Mouse (Mus musculus): ENCODE results near the gene Sec61a1. TPM values are rescaled to one million over a fixed set of nuclear protein-coding genes. Genes with fewer than 3 reads are reported as not detected.

Gene Sec61a1
- 211 and 222 TPM in 2 replicates for polyA plus RNA-seq (2016; fragmentation: Nextera tagmentation; extraction: Ambion mirVana)

DNA sequence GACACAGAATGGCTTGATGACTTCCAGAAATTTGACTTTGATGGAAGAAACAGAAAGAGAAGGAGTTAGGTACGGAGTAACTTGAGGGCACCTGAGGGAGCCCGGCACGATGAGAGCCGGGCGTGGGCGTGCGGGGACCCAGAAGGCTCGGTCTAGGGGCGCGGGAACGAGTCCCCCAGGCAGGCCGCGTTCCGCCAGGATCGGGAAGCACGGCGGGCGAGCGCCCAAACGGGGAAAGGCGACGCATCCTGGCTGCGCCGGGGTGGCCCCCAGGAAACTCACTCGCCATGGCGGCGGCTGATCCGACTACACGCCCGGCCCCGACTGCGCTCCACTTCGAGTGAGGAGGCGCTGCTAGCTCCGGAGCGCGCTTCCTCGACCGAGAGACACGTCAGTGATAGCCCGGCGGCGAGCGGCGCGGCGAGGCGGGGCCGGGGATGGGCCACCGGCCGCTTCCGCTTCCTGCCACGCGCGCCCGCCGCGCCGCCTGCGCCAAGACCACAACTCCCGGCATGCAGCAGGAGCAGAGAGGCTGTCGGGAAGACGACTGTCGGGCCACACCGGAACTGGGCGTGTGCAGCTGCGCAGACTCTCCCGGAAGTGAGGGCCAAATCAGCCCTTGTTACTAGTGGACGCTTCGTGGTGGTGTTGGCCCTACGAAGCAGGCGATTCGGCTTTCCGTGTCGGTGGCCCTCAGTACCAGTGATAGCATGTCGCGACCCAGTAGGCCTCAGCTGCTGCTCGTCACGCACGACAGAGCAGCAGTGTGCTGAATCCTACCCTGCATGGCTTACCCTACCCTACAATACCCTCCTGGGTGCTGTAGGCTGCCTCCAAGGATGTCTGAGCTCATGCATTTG is at the start of gene Sec61a1:
Gene Sec61a1, minus strand, starts transcription at position 502 of the 860 bp plus-strand sequence.
- Histone ChIP-seq H3K36me3 (replicated peaks) (peaks cover 36% of the 10 kb centered on the region), H3K4me1 (peaks cover 22% of the 10 kb centered on the region), H3K27ac (replicated peaks) (peak within 1 kb of the TSS; percentile 92), H3K4me3 (peak within 1 kb of the TSS; percentile 90), H3K9me3 (no peaks in the 10 kb centered on the region), H3K27me3 (replicated peaks; ENCODE audit: low read depth, poor library complexity, severe bottlenecking) (no peaks in the 10 kb centered on the region)
- WGBS, result under 1% methylated on average over 80 of the region's 80 CpGs
- DNase-seq (ENCODE audit: low spot score), result peak; percentile 97

DNA sequence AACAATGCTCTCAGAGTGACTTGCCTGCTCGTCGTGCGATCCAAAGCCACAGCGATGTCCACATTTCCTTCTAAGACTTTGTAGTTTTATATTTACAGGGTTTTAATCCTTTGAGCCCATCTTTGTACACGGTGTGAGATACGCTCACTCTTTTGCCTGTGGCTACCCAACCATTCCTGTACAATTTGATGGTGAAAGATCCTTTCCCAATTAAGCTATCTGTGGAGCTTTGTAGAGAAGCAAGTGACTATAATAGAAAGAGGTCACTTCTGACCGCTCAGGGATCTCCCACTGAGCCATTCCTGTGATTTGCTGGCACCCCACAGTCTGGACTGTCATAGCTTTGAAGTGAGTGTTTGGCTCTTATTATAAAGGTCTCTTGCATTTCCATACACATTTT is 48.0 kb upstream of the Sec61a1 start:
- H3K9me3 ChIP-seq, result no peaks in the 10 kb centered on the region
- H3K36me3 ChIP-seq (replicated peaks), result no peaks in the 10 kb centered on the region
- H3K4me1 ChIP-seq, result peaks cover 9% of the 10 kb centered on the region; the same call in 1 of the 2 replicates
- DNase-seq (ENCODE audit: low spot score), result no peak
- no peak overlapping the region for H3K27ac ChIP-seq (replicated peaks)
- H3K4me3 ChIP-seq, result peak overlapping the region; percentile 40
- H3K27me3 ChIP-seq (replicated peaks; ENCODE audit: low read depth, poor library complexity, severe bottlenecking), result peaks cover 34% of the 10 kb centered on the region
- WGBS, result 5% methylated on average over 7 of the region's 7 CpGs

DNA sequence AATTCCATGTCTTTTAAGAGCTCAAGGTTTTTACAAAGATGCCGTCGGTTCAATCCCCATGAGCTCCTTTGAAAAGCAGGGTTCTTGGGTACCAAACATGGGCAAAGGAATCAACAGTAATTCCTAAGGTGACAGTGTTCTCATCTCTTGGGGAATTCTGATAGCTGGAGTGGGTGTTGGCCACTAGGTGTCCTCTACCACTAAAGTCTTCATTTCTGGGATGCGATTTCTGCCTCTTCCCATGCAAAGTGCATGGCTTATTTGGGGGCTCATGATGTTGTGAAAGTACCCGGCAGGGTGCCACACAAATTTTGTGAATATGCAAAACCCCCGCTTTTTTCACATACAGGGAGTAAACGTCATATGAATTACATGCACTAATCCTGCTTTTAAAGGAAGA is 46.3 kb upstream of the Sec61a1 start:
- WGBS, result 33% methylated on average over 6 of the region's 6 CpGs
- no peak overlapping the region for H3K4me3 ChIP-seq
- no peak overlapping the region for H3K27ac ChIP-seq (replicated peaks)
- DNase-seq (ENCODE audit: low spot score), result no peak
- peaks cover 40% of the 10 kb centered on the region for H3K27me3 ChIP-seq (replicated peaks; ENCODE audit: low read depth, poor library complexity, severe bottlenecking)
- H3K36me3 ChIP-seq (replicated peaks), result no peaks in the 10 kb centered on the region
- H3K9me3 ChIP-seq, result no peaks in the 10 kb centered on the region
- H3K4me1 ChIP-seq, result peaks cover 9% of the 10 kb centered on the region; the same call in 1 of the 2 replicates

DNA sequence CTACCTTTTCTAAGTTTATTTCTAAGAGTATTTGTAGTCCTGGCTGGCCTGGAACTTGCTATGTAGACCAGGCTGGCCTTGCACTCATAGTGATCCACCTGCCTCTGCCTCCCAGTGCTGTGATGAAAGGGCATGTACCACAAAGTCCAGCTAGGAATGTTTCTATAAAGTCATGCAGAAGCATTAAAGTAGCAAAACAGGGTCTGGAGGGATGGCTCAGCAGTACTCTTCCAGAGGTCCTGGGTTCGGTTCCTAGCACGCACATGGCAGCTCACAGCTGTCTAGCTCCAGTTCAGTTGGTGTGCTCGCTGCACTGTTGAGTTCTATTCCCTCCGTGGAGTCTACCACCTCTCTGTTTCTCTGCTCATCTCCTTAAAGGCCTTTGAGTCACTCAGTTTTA is 41.5 kb upstream of the Sec61a1 start:
- H3K27ac ChIP-seq (replicated peaks), result no peak overlapping the region

DNA sequence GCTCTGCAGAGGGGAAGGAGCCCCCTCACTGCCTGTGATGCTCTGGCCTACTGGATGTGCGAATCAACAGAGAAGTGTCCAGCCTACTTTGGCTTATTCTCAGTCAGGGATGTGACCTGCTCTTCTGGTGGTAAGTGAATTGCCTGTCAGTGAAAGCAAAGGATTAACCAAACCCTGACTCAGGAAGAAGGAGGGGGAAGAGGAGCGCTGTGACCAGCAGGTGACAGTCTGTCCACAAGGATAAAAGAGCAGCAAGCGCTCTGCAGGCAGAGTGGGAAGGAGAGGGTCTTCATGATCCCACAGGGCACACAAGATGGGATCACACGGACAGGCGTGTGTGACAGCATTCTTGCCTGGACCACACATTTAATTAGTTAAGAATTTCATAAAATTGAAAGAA is 41.0 kb upstream of the Sec61a1 start:
- no peaks in the 10 kb centered on the region for H3K9me3 ChIP-seq
- H3K27me3 ChIP-seq (replicated peaks; ENCODE audit: low read depth, poor library complexity, severe bottlenecking), result peaks cover 17% of the 10 kb centered on the region
- no peak overlapping the region for H3K4me3 ChIP-seq
- H3K4me1 ChIP-seq, result no peaks in the 10 kb centered on the region; the same call in 1 of the 2 replicates
- H3K36me3 ChIP-seq (replicated peaks), result no peaks in the 10 kb centered on the region
- whole genome bisulfite sequencing, result 31% methylated on average over 5 of the region's 5 CpGs
- H3K27ac ChIP-seq (replicated peaks), result no peak overlapping the region
- no peak for DNase-seq (ENCODE audit: low spot score)

More for the DNA sequence above, 41.5 kb upstream of the Sec61a1 start:
- Histone ChIP-seq H3K36me3 (replicated peaks) (no peaks in the 10 kb centered on the region), H3K27me3 (replicated peaks; ENCODE audit: low read depth, poor library complexity, severe bottlenecking) (peaks cover 21% of the 10 kb centered on the region), H3K4me1 (no peaks in the 10 kb centered on the region; the same call in 1 of the 2 replicates), H3K9me3 (no peaks in the 10 kb centered on the region), H3K4me3 (no peak overlapping the region)
- DNase-seq (ENCODE audit: low spot score), result no peak
- 86% methylated on average over 4 of the region's 4 CpGs for WGBS

DNA sequence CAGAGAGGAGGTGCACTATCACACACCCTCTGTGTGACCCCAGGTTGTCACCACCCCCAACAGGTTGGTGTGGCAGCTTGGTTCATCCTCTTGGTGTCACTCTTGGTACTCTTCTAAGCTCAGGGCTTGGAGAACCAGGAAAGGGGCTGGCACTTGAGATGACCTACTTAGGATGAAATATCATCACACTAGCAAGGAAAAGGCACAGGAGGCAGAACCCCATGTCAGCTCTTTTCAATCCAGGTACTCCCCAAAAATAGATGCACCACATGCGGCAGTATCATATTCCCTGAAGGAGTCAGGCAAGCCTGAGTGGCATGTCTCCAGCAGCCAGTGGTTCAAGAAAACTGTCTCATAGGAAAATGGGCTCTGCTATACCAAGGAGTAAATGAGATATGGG is 39.4 kb upstream of the Sec61a1 start:
- H3K4me3 ChIP-seq, result no peak overlapping the region
- H3K9me3 ChIP-seq, result no peaks in the 10 kb centered on the region
- no peaks in the 10 kb centered on the region for H3K36me3 ChIP-seq (replicated peaks)
- no peak for DNase-seq (ENCODE audit: low spot score)
- 73% methylated on average over 1 of the region's 1 CpGs for WGBS
- no peaks in the 10 kb centered on the region; the same call in 1 of the 2 replicates for H3K4me1 ChIP-seq
- no peak overlapping the region for H3K27ac ChIP-seq (replicated peaks)
- 0 out of 2 replicates have a peak, but pooled peaks cover 6% of the 10 kb centered on the region for H3K27me3 ChIP-seq (replicated peaks; ENCODE audit: low read depth, poor library complexity, severe bottlenecking)

DNA sequence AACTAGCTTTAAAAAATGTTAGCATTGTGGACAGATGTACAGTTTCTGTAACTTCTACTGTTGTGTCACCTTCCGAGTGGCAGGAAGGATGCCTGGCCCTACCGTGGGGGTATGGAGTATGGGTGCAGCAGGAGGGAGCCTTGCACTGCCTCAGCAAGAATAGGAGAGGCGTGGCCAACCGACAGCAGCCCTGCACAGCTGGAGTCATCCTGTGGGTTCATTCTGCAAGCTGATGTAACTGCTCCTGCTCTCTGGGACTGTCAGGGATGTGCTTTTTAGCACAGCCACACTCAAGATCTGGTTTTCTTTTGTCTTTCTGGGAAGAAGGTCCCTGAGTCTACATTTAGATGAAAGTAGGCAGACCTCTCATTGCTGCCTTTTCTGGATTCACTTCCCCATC is 38.8 kb upstream of the Sec61a1 start:
- Histone ChIP-seq H3K27ac (replicated peaks) (no peak overlapping the region), H3K4me3 (no peak overlapping the region), H3K4me1 (no peaks in the 10 kb centered on the region; the same call in 1 of the 2 replicates), H3K9me3 (no peaks in the 10 kb centered on the region), H3K27me3 (replicated peaks; ENCODE audit: low read depth, poor library complexity, severe bottlenecking) (0 out of 2 replicates have a peak, but pooled peaks cover 6% of the 10 kb centered on the region), H3K36me3 (replicated peaks) (no peaks in the 10 kb centered on the region)
- 18% methylated on average over 4 of the region's 4 CpGs for WGBS
- DNase-seq (ENCODE audit: low spot score), result no peak

DNA sequence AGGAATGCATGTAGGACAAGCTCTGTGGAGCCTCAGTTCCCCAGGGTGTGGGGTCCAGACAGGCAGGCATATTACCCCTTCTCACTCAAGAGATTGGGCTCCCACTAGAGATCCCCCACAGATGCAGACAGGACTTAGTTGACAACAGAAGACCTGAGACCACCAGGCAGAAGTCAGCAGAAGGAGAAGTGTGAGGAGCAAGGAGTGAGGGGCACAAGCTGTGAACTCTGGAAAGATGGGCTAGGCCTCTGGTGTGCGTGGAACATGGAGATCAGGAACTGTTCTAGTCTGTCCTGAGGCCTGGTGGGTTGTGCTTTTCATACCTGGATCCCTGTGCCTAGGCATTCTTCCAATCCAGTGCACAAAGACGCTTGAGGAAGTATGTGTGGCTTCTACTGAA is 31.2 kb upstream of the Sec61a1 start:
- peaks cover 28% of the 10 kb centered on the region for H3K27me3 ChIP-seq (replicated peaks; ENCODE audit: low read depth, poor library complexity, severe bottlenecking)
- WGBS, result 84% methylated on average over 2 of the region's 2 CpGs
- no peaks in the 10 kb centered on the region for H3K9me3 ChIP-seq
- H3K4me1 ChIP-seq, result peaks cover 6% of the 10 kb centered on the region
- H3K36me3 ChIP-seq (replicated peaks), result no peaks in the 10 kb centered on the region
- H3K27ac ChIP-seq (replicated peaks), result no peak overlapping the region
- no peak overlapping the region for H3K4me3 ChIP-seq
- DNase-seq (ENCODE audit: low spot score), result no peak

DNA sequence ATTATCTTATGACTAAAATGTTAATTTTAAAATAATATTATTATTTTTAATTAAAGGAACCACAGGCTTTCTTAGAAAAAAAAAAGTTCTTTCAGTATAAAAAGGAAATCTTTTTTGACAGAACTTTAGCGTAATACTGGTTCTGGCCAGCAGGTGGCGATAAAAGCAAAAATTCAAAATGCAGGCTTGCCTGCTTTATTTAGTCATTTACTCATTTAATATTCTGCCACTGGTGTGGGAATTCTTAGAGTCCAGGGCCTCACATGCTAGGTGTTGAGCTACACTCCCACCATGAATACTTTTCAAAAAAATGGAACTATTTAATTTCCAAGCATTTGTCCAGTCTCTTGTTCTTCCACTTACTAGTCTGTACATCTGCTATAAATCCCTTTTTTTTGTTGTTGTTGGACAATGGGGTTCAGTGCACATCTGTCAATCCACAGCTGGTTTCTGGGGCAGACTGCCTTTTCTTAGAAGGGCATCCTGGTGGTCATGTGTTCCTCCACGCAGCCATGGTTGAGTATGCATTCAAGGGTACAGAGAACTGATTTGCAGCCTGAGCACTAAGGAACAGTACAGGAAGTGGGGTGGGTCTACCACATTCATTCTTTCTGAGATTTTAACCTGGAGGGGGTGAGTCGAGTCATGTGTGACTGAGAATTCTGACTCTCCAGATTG is 30.6 kb upstream of the Sec61a1 start:
- Histone ChIP-seq H3K4me3 (no peak overlapping the region), H3K9me3 (no peaks in the 10 kb centered on the region), H3K27me3 (replicated peaks; ENCODE audit: low read depth, poor library complexity, severe bottlenecking) (peaks cover 34% of the 10 kb centered on the region), H3K27ac (replicated peaks) (no peak overlapping the region), H3K36me3 (replicated peaks) (no peaks in the 10 kb centered on the region), H3K4me1 (peaks cover 8% of the 10 kb centered on the region)
- 31% methylated on average over 4 of the region's 4 CpGs for WGBS
- DNase-seq (ENCODE audit: low spot score), result peak; percentile 65

DNA sequence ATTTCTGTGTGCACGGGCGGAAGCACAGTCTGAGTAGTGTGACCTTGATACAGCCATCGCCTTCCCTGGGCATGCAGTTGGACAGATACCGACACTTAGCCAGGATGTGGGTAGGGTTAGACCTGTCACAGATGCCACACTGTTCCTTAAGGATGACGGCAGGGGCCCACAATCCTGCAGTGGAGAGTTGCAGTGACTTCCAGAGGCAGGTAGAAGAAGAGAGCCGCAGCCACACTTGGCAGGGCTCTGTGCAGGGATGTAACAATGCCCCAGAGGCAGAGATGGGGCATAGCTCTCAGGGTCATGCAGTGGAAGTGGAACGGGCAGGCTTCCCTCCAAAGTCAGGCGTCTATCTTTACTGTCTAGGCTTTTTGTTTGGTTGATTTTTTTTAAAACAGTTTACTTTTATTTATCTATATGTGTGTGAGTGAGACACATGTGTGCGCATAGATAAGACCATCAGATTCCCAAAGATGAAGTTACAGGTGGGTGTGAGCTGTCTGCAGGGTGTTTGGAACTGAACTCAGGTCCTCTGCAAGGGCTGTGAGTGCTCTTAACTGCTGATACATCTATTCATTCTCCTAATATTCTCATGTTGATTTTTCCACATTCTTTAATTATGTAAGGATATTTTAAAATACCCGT is 29.8 kb upstream of the Sec61a1 start:
- no peak overlapping the region for H3K4me3 ChIP-seq
- WGBS, result 86% methylated on average over 10 of the region's 10 CpGs

DNA sequence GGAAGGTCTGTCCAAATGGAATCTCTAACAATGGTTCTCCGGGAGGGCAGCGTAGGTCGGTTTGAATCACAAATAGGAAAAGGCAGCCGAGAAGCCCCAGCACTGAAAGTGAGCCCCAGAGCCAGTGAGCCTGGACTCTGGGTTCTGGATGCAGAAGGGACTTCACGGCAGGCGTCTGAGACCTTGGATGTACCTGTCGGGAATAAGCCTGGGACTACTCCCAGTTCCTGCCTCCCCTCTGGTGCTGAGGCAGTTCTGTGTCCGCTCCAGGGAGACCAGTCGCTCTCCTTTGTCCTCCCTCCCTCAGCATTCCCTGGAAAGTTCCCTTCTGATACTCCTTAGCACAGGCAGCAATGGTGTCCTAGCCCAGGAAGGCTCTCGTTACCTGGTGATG is 26.7 kb upstream of the Sec61a1 start:
- Histone ChIP-seq H3K4me3 (0 out of 2 replicates have a peak overlapping the region, but pooled peaks have one; percentile 2), H3K27ac (replicated peaks) (peak overlapping the region; percentile 30; the same call in 1 of the 2 replicates), H3K4me1 (peaks cover 8% of the 10 kb centered on the region), H3K9me3 (no peaks in the 10 kb centered on the region), H3K36me3 (replicated peaks) (no peaks in the 10 kb centered on the region), H3K27me3 (replicated peaks; ENCODE audit: low read depth, poor library complexity, severe bottlenecking) (peaks cover 45% of the 10 kb centered on the region)
- no peak for DNase-seq (ENCODE audit: low spot score)
- 20% methylated on average over 10 of the region's 10 CpGs for WGBS

More for the DNA sequence above, 29.8 kb upstream of the Sec61a1 start:
- no peak for DNase-seq (ENCODE audit: low spot score)
- H3K36me3 ChIP-seq (replicated peaks), result no peaks in the 10 kb centered on the region
- H3K9me3 ChIP-seq, result no peaks in the 10 kb centered on the region
- peaks cover 8% of the 10 kb centered on the region for H3K4me1 ChIP-seq
- peaks cover 36% of the 10 kb centered on the region for H3K27me3 ChIP-seq (replicated peaks; ENCODE audit: low read depth, poor library complexity, severe bottlenecking)
- H3K27ac ChIP-seq (replicated peaks), result no peak overlapping the region

All from embryonic facial prominence, embryonic 10.5 days (tissue).